Comparison of ENCODE assay signal across 8 mouse cellular contexts in genomic region chr17:29488978-29489970, GRCm38 (mm10). TPM values are rescaled to one million over a fixed set of nuclear protein-coding genes. Genes with fewer than 3 reads are reported as not detected.
DNase-seq lines count a peak whose midpoint lies in the region; ATAC-seq and TF ChIP-seq lines count a peak whose summit lies in the region.

No protein-coding gene starts in this region.

- peaks cover 13% of the 10 kb centered on the region for H3K36me3 ChIP-seq in heart, embryonic 12.5 days
- peaks cover 8% of the 10 kb centered on the region for H3K36me3 ChIP-seq in kidney, postnatal 0 days (ENCODE audit: insufficient read depth, low read length)
- no peaks in the 10 kb centered on the region for H3K36me3 ChIP-seq in testis, adult 2 months (ENCODE audit: control insufficient read depth, insufficient read depth, low read length)

- H3K9ac ChIP-seq in heart, embryonic 12.5 days, result peak overlapping the region; percentile 88
- peak overlapping the region; percentile 73 for H3K9ac ChIP-seq in kidney, postnatal 0 days (ENCODE audit: low read depth, low read length)

- H3K9me3 ChIP-seq in heart, embryonic 12.5 days (replicated peaks), result no peaks in the 10 kb centered on the region
- no peaks in the 10 kb centered on the region for H3K9me3 ChIP-seq in kidney, postnatal 0 days (replicated peaks; ENCODE audit: low read length)

- H3K27me3 ChIP-seq in heart, embryonic 12.5 days (replicated peaks), result no peaks in the 10 kb centered on the region
- no peaks in the 10 kb centered on the region for H3K27me3 ChIP-seq in kidney, postnatal 0 days (ENCODE audit: insufficient read depth, low read length)
- no peaks in the 10 kb centered on the region for H3K27me3 ChIP-seq in testis, adult 2 months (ENCODE audit: control insufficient read depth, insufficient read depth, low read length)

- peaks cover 19% of the 10 kb centered on the region for H3K4me1 ChIP-seq in heart, embryonic 12.5 days (replicated peaks)
- H3K4me1 ChIP-seq in kidney, postnatal 0 days (replicated peaks; ENCODE audit: insufficient read depth, low read length), result peaks cover 3% of the 10 kb centered on the region; the same call in 1 of the 2 replicates
- peaks cover 25% of the 10 kb centered on the region for H3K4me1 ChIP-seq in testis, adult 2 months (ENCODE audit: control insufficient read depth, insufficient read depth, low read length)

- no peak for TF ChIP-seq POLR2A in testis, adult 2 months (IDR thresholded peaks at IDR 0.05; ENCODE audit: control insufficient read depth, low read depth, low read length)

- peak overlapping the region; percentile 93 for H3K27ac ChIP-seq in heart, embryonic 12.5 days (ENCODE audit: poor library complexity, severe bottlenecking)
- peak overlapping the region; percentile 93 for H3K27ac ChIP-seq in kidney, postnatal 0 days
- H3K27ac ChIP-seq in testis, adult 2 months (ENCODE audit: control insufficient read depth, insufficient read depth, low read depth, low read length), result peak overlapping the region; percentile 90

- DNase-seq in CD4-positive, CD25-positive, alpha-beta regulatory T cell, adult 2 months (ENCODE audit: low read depth, low spot score), result peak; percentile 82
- DNase-seq in A20 (ENCODE audit: low read depth, low spot score), result peak; percentile 80
- DNase-seq in kidney, postnatal 0 days (ENCODE audit: low spot score), result peak; percentile 75
- DNase-seq in lung, postnatal 4 days, result peak; percentile 53 to 63

- peak overlapping the region; percentile 85 for H3K4me3 ChIP-seq in heart, embryonic 12.5 days
- peak overlapping the region; percentile 96 for H3K4me3 ChIP-seq in kidney, postnatal 0 days (replicated peaks; ENCODE audit: low read depth, low read length)
- peak overlapping the region; percentile 90 for H3K4me3 ChIP-seq in testis, adult 2 months (ENCODE audit: control insufficient read depth, low read depth, low read length)

- no peak for ATAC-seq in CD4-positive, CD25-positive, alpha-beta regulatory T cell, adult 4 months
- peak; percentile 27 for ATAC-seq in common myeloid progenitor, adult 5-6 weeks (replicated peaks; ENCODE audit: low read depth, poor library complexity, severe bottlenecking)
- ATAC-seq in heart, embryonic 12.5 days (ENCODE audit: insufficient number of reproducible peaks, low FRiP score), result no peak
- ATAC-seq in kidney, postnatal 0 days (replicated peaks; ENCODE audit: low FRiP score, low read depth), result no peak

- peak overlapping the region; percentile 95 for H3K4me2 ChIP-seq in heart, embryonic 12.5 days
- peak overlapping the region; percentile 89 for H3K4me2 ChIP-seq in kidney, postnatal 0 days (ENCODE audit: low read length)

- WGBS in heart, embryonic 12.5 days, result 5% methylated on average over 30 of the region's 30 CpGs
- 6% methylated on average over 30 of the region's 30 CpGs for WGBS in kidney, postnatal 0 days

- TF ChIP-seq CTCF in kidney, postnatal 0 days (IDR thresholded peaks at IDR 0.05; ENCODE audit: low read depth), result no peak
- no peak for TF ChIP-seq CTCF in testis, adult 2 months (IDR thresholded peaks at IDR 0.05; ENCODE audit: control insufficient read depth, insufficient read depth, insufficient replicate concordance, low read depth, low read length)

RNA-seq across cellular contexts. Expression of gene Pim1, which starts 1.3 kb away (rescaled TPM):
- 100 to 1,000 TPM; 484 to 510 TPM for polyA plus RNA-seq in CD4-positive, CD25-positive, alpha-beta regulatory T cell, adult 4 months (2017; shearing (Covaris generic))
- 205 and 249 TPM in 2 replicates for total RNA-seq in common myeloid progenitor, adult 5-6 weeks (2017)
- polyA plus RNA-seq in heart, embryonic 12.5 days (2016; fragmentation: Nextera tagmentation; extraction: Ambion mirVana), result 25.1 and 27.0 TPM in 2 replicates
- polyA plus RNA-seq in kidney, postnatal 0 days (2015; fragmentation: Nextera tagmentation; extraction: Ambion mirVana), result 21.3 and 21.6 TPM in 2 replicates
- polyA plus RNA-seq in testis, adult 2 months (2012; rRNA removed), result 87.2 and 99.7 TPM in 2 replicates
